Mouse (Mus musculus) lung, adult 2 months (tissue): ENCODE results near the gene Timm29.

ENCODE experiments used
- CTCF ChIP-seq: fragments of 200-500 bp; IDR thresholded peaks from 2 replicates; pipeline ENCODE4 v1.5.1; 2011; ENCODE audit warnings: mild to moderate bottlenecking, low read length, control low read depth; ENCODE audit not compliant: insufficient read depth
- POLR2A ChIP-seq: fragments of 200-500 bp; IDR thresholded peaks from 2 replicates; pipeline ENCODE4 v1.6.1; 2011; ENCODE audit warnings: low read depth, mild to moderate bottlenecking, control low read depth, low read length, borderline replicate concordance; ENCODE audit errors: extremely low read depth

GRCm38 (mm10) chr9:21594838-21595237, 2.3 kb downstream of the Timm29 start:
- TF ChIP-seq CTCF (no peak), POLR2A (no peak)
